Mouse (Mus musculus): ENCODE results near the gene Olfr98.

- TF ChIP-seq GATA1 (IDR thresholded peaks at IDR 0.05; ENCODE audit: low read length) (no peak), TAL1 (IDR thresholded peaks at IDR 0.05; ENCODE audit: low read length) (no peak)
These were observed 16.8 kb upstream of the Olfr98 start for GRCm38 (mm10) chr17:37280331-37280730.
